Mouse (Mus musculus): ENCODE data around the gene Hhex. TPM values are rescaled to one million over a fixed set of nuclear protein-coding genes. Genes with fewer than 3 reads are reported as not detected.

The Hhex gene
- polyA plus RNA-seq, 1 experiment = 0.74 TPM

DNA sequence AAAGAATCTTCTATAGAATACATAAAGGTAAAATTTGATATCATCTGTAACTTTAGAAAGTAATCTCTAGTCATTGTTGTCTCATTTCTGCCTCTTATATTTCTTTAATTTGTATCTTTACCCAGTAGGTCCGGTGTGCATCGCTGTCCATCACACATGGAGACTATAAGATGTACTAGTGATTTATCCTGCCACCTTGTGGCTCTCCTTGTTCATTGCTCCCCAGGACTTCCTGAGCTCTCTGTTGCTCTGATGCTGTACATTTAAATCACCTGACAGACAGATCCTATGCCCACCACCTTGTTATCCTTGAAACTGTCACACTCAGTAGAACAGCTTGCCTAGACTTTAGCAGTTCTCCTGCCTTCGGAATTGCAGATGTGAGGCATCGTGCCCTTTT is 16.3 kb upstream of the Hhex start:
- H3K4me3 ChIP-seq (ENCODE audit: insufficient read depth, poor library complexity, severe bottlenecking) = no peak overlapping the region
- no peaks in the 10 kb centered on the region for H3K79me2 ChIP-seq (ENCODE audit: control insufficient read depth, insufficient read depth)
- no peak for TF ChIP-seq MAX (IDR thresholded peaks at IDR 0.05)
- no peak for TF ChIP-seq MYOG (IDR thresholded peaks at IDR 0.05; ENCODE audit: control insufficient read depth, extremely low read depth, insufficient read length)
- TF ChIP-seq FOSL1 (IDR thresholded peaks at IDR 0.05; ENCODE audit: insufficient read depth, low read length, poor library complexity, severe bottlenecking) = no peak
- TF ChIP-seq CTCF (IDR thresholded peaks at IDR 0.05; ENCODE audit: control insufficient read depth, insufficient read depth, insufficient read length) = no peak
- TF ChIP-seq USF1 (IDR thresholded peaks at IDR 0.05; ENCODE audit: low read depth) = no peak
- no peak for TF ChIP-seq CEBPB (IDR thresholded peaks at IDR 0.05; ENCODE audit: low read depth)
- no peak for TF ChIP-seq MYOD1 (IDR thresholded peaks at IDR 0.05; ENCODE audit: control insufficient read depth, insufficient read length, low read depth)
- no peaks in the 10 kb centered on the region for H3K79me3 ChIP-seq (ENCODE audit: low read depth)
- no peaks in the 10 kb centered on the region for H3K27me3 ChIP-seq (ENCODE audit: control insufficient read depth, insufficient read depth, insufficient read length)
- peaks cover 91% of the 10 kb centered on the region for H3K36me3 ChIP-seq (ENCODE audit: control insufficient read depth, insufficient read depth)
- H3ac ChIP-seq (ENCODE audit: control insufficient read depth, insufficient read length, low read depth) = no peak overlapping the region

DNA sequence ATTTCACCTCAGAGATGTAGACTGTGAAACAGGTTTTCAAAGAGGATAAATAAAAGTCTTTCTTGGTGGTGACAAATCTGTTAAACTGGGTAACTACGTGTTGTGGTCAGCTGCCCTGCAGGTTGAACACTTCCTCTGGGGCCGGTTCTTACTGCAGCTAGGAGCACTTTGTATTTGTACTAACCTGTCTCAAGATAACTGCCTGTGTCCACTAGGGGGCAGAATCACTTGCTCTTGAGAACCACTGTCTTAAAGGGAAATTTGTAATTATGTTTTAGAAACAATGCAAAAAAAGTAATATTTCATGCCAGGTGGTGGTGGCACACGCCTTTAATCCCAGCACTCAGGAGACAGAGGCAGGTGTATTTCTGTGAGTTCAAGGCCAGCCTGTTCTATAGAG is 15.0 kb upstream of the Hhex start:
- TF ChIP-seq MAX (IDR thresholded peaks at IDR 0.05) (no peak), CTCF (IDR thresholded peaks at IDR 0.05; ENCODE audit: control insufficient read depth, insufficient read depth, insufficient read length) (peak; percentile 27), CEBPB (IDR thresholded peaks at IDR 0.05; ENCODE audit: low read depth) (no peak), MYOD1 (IDR thresholded peaks at IDR 0.05; ENCODE audit: control insufficient read depth, insufficient read length, low read depth) (no peak), USF1 (IDR thresholded peaks at IDR 0.05; ENCODE audit: low read depth) (no peak)
- no peaks in the 10 kb centered on the region for H3K79me2 ChIP-seq (ENCODE audit: control insufficient read depth, insufficient read depth)
- H3K27me3 ChIP-seq (ENCODE audit: control insufficient read depth, insufficient read depth, insufficient read length) = no peaks in the 10 kb centered on the region
- H3K79me3 ChIP-seq (ENCODE audit: low read depth) = no peaks in the 10 kb centered on the region
- peaks cover 82% of the 10 kb centered on the region for H3K36me3 ChIP-seq (ENCODE audit: control insufficient read depth, insufficient read depth)
- H3ac ChIP-seq (ENCODE audit: control insufficient read depth, insufficient read length, low read depth) = no peak overlapping the region
- H3K4me3 ChIP-seq (ENCODE audit: insufficient read depth, poor library complexity, severe bottlenecking) = no peak overlapping the region

DNA sequence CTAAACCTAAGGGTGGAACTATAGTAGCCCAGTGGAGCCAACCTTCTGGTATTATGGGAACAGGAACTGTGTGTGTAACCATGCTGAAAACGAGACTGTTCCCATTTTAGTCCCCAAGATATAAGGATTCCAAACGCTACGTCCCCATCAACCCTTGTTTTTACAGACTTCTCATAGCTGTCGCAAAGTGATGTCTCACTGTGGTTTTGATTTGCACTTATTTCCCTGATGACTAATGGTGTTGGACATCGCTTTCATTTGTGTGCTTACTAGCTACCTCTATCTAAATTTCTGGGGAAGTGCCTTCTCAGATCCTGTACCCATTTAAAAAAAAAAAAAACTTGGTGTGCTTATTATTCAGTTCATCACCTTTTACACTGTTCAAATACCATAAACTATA is 6.0 kb upstream of the Hhex start:
- H3K27me3 ChIP-seq (ENCODE audit: control insufficient read depth, insufficient read depth, insufficient read length) = no peaks in the 10 kb centered on the region
- peaks cover under 1% of the 10 kb centered on the region for H3K36me3 ChIP-seq (ENCODE audit: control insufficient read depth, insufficient read depth)
- TF ChIP-seq CEBPB (IDR thresholded peaks at IDR 0.05; ENCODE audit: low read depth) = no peak
- no peak for TF ChIP-seq MYOD1 (IDR thresholded peaks at IDR 0.05; ENCODE audit: control insufficient read depth, insufficient read length, low read depth)
- no peak for TF ChIP-seq FOSL1 (IDR thresholded peaks at IDR 0.05; ENCODE audit: insufficient read depth, low read length, poor library complexity, severe bottlenecking)
- H3K4me3 ChIP-seq (ENCODE audit: insufficient read depth, poor library complexity, severe bottlenecking) = no peak overlapping the region
- no peaks in the 10 kb centered on the region for H3K79me2 ChIP-seq (ENCODE audit: control insufficient read depth, insufficient read depth)
- no peaks in the 10 kb centered on the region for H3K79me3 ChIP-seq (ENCODE audit: low read depth)
- no peak overlapping the region for H3ac ChIP-seq (ENCODE audit: control insufficient read depth, insufficient read length, low read depth)

DNA sequence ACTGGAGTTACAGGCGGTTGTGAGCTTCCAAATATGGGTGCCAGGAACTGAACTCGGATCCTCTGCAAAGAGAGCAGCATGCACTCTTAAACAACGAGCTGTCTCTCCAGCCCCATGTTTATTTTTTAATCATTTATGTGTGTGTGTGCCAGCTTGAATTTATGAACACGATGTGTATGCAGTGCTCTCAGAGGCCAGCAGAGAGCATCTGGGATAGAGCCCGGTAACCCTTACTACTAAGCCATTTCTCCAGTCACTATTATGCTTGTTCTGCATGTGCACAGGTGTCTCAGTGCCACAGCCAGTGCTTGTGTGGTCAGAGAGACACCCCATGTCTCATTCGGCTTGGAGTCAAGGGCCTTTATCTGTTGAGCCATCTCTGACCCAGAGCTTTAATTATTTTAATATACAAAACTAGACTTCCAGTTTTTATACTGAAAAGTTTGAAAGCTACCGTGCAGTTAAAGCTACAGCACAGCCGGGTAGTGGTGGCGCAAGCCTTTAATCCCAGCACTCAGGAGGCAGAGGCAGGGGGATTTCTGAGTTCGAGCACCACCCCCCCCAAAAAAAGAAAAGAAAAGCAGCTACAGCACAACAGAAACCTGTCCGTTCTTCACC is 3.4 kb upstream of the Hhex start:
- H3K36me3 ChIP-seq (ENCODE audit: control insufficient read depth, insufficient read depth) = no peaks in the 10 kb centered on the region
- no peaks in the 10 kb centered on the region for H3K79me3 ChIP-seq (ENCODE audit: low read depth)
- no peak overlapping the region for H3ac ChIP-seq (ENCODE audit: control insufficient read depth, insufficient read length, low read depth)
- no peaks in the 10 kb centered on the region for H3K79me2 ChIP-seq (ENCODE audit: control insufficient read depth, insufficient read depth)
- H3K4me3 ChIP-seq (ENCODE audit: insufficient read depth, poor library complexity, severe bottlenecking) = no peak overlapping the region
- TF ChIP-seq MAX (IDR thresholded peaks at IDR 0.05) = no peak
- no peak for TF ChIP-seq MYOG (IDR thresholded peaks at IDR 0.05; ENCODE audit: control insufficient read depth, extremely low read depth, insufficient read length)
- TF ChIP-seq CTCF (IDR thresholded peaks at IDR 0.05; ENCODE audit: control insufficient read depth, insufficient read depth, insufficient read length) = no peak
- no peak for TF ChIP-seq MYOD1 (IDR thresholded peaks at IDR 0.05; ENCODE audit: control insufficient read depth, insufficient read length, low read depth)
- TF ChIP-seq CEBPB (IDR thresholded peaks at IDR 0.05; ENCODE audit: low read depth) = no peak
- TF ChIP-seq USF1 (IDR thresholded peaks at IDR 0.05; ENCODE audit: low read depth) = no peak
- TF ChIP-seq FOSL1 (IDR thresholded peaks at IDR 0.05; ENCODE audit: insufficient read depth, low read length, poor library complexity, severe bottlenecking) = no peak
- H3K27me3 ChIP-seq (ENCODE audit: control insufficient read depth, insufficient read depth, insufficient read length) = no peaks in the 10 kb centered on the region

DNA sequence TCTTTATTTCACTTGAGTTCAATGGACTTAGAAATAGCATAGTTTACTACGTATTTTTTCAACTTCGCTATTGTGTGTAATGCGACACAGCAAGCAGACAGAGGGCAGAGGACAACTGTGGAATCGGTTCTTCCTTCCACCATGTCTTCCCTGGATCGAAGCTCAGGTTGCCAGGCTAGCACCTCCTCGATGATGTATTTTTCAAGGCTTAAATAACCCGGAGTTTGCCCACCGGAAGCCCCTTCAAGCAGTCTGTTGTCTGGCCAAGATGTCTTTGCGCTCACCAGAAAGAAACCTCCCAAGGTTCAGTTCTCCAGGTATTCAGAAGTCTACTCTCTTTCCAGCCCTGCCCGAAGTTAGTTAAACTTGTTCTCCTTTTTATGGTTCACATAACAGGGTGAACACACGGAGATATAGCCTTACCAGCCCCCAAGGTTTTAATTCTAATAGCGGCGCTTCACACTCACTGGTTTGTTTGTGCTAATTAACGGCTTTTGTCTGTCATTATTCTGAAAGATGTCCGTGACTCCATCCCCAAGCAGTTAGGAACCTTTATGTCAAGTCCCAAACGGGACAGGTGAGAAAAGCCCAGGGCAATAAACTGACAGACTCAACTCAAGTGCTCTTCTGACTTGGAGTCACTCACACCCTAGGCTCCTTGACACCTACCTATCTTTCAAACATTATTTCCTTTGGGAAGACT is 1.6 kb upstream of the Hhex start:
- Histone ChIP-seq H3K4me3 (ENCODE audit: insufficient read depth, poor library complexity, severe bottlenecking) (no peak overlapping the region), H3ac (ENCODE audit: control insufficient read depth, insufficient read length, low read depth) (no peak overlapping the region), H3K79me3 (ENCODE audit: low read depth) (no peaks in the 10 kb centered on the region), H3K79me2 (ENCODE audit: control insufficient read depth, insufficient read depth) (no peaks in the 10 kb centered on the region), H3K27me3 (ENCODE audit: control insufficient read depth, insufficient read depth, insufficient read length) (no peaks in the 10 kb centered on the region), H3K36me3 (ENCODE audit: control insufficient read depth, insufficient read depth) (no peaks in the 10 kb centered on the region)
- TF ChIP-seq CTCF (IDR thresholded peaks at IDR 0.05; ENCODE audit: control insufficient read depth, insufficient read depth, insufficient read length) (no peak), MYOG (IDR thresholded peaks at IDR 0.05; ENCODE audit: control insufficient read depth, extremely low read depth, insufficient read length) (no peak), CEBPB (IDR thresholded peaks at IDR 0.05; ENCODE audit: low read depth) (no peak), MAX (IDR thresholded peaks at IDR 0.05) (no peak), FOSL1 (IDR thresholded peaks at IDR 0.05; ENCODE audit: insufficient read depth, low read length, poor library complexity, severe bottlenecking) (no peak), MYOD1 (IDR thresholded peaks at IDR 0.05; ENCODE audit: control insufficient read depth, insufficient read length, low read depth) (no peak), USF1 (IDR thresholded peaks at IDR 0.05; ENCODE audit: low read depth) (no peak)

DNA sequence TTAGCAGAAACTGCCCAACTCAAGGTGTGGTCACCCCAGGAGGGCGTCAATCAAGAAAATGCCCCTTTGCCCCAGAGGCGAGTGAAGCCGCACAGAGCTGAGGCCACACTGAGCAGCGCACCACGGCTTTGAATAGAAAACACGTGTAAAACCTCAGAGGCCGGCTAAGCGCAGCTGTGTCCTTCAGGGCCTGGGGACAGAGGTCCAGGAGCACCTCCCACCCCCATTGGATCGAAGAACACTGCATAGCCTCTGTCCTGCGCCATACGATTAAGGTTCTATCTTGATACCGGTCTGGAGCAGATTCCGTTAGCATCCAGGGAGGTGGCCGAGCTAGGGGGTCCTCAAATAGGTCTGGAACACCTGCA is 731 bp upstream of the Hhex start:
- no peaks in the 10 kb centered on the region for H3K36me3 ChIP-seq (ENCODE audit: control insufficient read depth, insufficient read depth)
- H3ac ChIP-seq (ENCODE audit: control insufficient read depth, insufficient read length, low read depth) = peak overlapping the region; percentile 35
- TF ChIP-seq FOSL1 (IDR thresholded peaks at IDR 0.05; ENCODE audit: insufficient read depth, low read length, poor library complexity, severe bottlenecking) = no peak
- no peak for TF ChIP-seq MYOG (IDR thresholded peaks at IDR 0.05; ENCODE audit: control insufficient read depth, extremely low read depth, insufficient read length)
- TF ChIP-seq CEBPB (IDR thresholded peaks at IDR 0.05; ENCODE audit: low read depth) = no peak
- no peaks in the 10 kb centered on the region for H3K79me2 ChIP-seq (ENCODE audit: control insufficient read depth, insufficient read depth)
- no peaks in the 10 kb centered on the region for H3K27me3 ChIP-seq (ENCODE audit: control insufficient read depth, insufficient read depth, insufficient read length)
- H3K79me3 ChIP-seq (ENCODE audit: low read depth) = no peaks in the 10 kb centered on the region
- H3K4me3 ChIP-seq (ENCODE audit: insufficient read depth, poor library complexity, severe bottlenecking) = peak overlapping the region; percentile 52
